Mouse (Mus musculus) ZHBTc4 (cell line): ENCODE measurements around the gene Slc22a14.

Source experiments
- DNase-seq: peaks from one replicate; pipeline ENCODE4 v3.0.0-alpha.2; 2011; ENCODE audit warnings: low read depth, low spot score

The Slc22a14 gene

DNA sequence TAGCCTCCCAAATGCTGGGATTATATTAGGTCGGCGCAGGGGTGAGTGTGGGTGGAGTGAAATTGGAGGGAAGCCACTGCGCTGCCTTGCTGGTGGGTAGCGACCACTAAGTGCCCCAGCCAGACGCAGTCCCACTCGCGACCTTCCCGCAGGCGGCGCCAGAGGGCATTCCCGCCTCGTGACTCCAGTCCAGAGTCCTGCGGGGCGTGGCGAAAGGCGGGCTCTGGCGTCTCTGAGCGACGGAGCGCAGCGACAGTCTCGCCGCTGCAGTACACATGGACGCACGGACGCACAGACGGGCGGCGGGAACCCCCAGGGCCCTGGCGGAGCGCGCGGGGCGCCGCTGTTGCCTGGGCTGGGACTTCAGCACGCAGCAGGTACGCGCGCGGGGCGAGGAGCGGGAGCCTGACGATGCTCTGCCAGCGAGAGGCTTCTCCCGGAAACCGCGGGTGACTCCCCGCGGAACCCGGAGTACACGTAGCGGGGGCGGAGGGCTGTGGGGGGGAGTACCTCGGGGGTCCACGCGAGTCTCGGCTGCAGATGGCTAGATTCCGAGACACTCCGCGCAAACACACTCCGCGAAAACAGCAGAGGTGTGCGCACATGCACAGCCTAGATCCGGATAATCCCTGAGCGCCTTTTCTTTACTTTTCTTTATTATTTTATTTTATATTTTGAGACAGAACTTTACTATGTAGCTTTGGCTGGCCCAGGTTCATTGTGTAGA is 7.9 kb downstream of the Slc22a14 start, which contains the start of gene Xylb:
Gene Xylb, plus strand, starts transcription at position 51 of the 727 bp plus-strand sequence.
- peak; percentile 98 for DNase-seq

DNA sequence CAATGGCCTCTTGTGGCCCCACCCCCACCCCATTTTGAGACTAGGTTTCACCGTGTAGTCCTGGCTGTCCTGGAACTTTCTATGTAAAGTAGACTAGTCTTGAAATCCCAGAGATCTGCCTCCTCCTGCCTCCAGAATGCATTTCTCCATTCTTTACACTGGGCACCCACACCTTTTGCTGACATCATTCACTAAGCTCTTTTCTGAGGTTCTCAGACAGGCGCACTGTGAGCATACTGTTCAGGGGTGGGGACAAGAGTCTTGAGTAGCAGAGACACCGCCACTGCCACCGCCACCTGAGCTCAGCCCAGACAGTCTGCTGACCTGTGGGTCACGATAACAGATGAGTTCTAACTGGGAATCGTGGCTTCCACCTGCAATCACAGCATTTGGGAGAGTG is 9.4 kb downstream of the Slc22a14 start:
- DNase-seq = peak; percentile 43

DNA sequence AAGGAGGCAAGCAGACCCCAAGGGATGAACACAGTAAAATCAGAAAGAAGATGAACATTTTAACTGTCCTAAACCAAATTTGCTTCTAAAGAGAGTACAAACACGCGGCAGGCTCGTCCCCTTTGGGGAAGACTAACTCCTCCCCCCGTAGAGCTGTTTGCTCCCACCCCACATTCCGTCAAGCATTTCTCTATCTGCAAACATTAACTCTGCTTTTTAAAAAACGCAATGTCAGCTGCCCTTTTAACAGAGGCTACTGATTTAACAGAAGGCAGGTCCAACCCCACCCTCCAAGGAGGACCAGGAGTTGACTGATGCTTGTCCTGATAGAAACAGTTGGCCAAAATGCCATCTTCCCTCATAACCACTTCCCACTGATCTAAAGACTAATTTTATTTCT is 11.4 kb downstream of the Slc22a14 start:
- DNase-seq = no peak

DNA sequence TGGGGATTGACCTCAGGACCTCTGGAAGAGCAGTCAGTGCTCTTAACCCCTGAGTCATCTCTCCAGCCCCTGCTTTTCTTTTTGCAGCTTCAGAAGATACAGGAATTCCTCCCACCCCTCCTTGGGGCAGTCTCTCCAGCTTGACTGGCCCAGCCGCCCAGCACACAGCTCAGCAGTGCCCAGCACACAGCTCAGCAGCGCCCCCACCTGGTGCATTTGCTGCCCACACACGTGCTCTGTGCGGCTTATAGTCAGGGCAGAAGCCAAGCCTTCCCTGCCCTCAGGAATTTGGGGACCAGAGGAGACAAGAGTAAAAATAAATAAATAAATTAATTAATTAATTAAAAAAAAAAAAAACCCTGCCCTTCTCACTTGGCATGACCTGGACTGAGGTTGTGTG is 13.3 kb downstream of the Slc22a14 start:
- DNase-seq = peak; percentile 89

DNA sequence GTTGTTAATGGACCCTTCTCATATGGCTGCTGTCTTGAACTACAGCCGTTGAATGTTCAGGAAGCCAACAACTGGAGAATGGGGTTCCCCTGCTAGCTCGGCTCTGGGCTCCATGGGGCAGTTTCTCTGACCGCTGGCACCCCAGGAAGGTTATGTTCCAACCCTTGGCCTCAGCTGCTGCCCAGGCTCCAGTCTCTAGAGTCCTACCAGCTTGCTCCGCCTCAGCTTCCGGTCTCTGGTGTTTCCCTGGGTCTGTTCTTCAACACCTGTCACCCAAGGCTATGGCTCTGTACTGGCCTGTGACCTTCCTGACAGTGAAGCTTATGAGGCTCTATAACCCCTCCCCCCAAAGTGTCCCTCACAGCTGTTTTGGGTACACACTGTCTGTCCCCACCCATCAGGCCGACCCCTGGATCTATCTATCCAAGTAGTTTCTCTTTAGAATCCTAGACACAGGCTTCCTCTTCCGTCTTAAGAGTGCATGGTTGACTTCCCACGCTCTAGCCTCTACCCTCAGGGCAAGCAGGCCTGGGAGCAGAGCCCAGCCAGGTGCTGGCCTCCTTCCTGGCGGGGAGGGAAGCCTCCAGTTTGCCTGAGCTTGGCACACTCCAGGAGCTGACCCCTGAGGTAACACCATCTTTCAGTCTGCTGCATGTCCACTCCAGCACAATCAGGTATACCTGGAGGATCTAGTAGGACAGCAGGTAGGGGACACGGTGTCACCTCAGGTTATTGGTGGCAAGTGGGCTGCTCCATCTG is 14.2 kb downstream of the Slc22a14 start:
- DNase-seq = no peak

DNA sequence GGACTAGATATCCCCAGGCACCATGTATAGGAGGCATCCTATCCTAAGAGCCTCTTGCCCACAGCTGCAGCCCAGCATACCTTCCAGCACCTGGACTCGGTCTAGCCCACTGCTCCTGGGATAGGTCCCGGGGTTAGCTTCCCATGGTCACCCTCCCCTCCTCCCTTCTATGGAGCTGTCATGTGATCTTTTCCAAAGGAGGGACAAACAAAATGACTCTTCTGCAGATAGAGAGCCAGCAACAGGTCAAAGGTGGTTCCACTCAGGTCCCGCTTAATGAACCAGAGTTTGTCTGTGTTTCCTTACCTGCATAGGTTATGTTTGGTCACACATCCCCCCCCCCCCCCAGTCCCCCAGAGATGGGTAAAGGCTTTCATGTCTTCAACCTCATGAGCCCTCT is 14.8 kb downstream of the Slc22a14 start:
- no peak for DNase-seq

DNA sequence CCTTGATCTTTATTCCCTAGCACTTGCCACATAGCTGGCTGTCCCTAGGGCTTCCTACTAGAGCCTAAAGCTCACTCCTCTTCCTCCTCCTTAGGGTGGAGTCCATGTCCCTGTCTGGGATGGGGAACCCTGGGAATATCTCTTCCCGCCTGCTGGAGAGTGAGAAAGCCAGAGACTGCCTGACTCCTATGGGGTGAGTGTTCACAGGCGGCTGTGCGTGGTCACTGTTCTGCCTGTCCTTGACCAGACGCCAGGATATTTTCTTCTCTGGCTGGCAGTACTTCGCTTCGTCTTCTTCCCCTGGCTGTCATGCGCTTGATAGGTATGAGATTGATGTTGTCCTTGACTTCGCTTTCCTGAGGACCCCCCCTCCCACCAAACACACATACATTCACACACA is 19.0 kb downstream of the Slc22a14 start:
- no peak for DNase-seq

DNA sequence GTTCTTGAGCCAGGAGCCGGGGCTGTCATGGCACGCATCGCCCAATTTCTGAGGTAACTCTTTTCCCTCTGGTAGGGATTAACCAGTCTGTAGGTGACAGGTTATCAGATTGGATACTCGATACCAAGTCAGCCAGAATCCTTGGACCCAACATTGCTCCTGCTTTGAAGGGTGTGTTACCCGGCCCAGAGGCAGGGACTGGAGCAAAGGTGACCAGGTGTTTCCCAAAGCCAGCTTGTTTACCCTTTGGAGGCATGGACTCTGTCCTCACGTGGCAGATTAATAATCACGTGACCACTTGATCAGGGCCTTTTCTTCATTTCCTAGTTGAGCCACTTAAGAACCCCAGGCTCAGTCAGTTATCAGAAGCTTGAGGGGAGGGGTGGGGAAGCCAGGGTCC is 22.6 kb downstream of the Slc22a14 start:
- DNase-seq = no peak

DNA sequence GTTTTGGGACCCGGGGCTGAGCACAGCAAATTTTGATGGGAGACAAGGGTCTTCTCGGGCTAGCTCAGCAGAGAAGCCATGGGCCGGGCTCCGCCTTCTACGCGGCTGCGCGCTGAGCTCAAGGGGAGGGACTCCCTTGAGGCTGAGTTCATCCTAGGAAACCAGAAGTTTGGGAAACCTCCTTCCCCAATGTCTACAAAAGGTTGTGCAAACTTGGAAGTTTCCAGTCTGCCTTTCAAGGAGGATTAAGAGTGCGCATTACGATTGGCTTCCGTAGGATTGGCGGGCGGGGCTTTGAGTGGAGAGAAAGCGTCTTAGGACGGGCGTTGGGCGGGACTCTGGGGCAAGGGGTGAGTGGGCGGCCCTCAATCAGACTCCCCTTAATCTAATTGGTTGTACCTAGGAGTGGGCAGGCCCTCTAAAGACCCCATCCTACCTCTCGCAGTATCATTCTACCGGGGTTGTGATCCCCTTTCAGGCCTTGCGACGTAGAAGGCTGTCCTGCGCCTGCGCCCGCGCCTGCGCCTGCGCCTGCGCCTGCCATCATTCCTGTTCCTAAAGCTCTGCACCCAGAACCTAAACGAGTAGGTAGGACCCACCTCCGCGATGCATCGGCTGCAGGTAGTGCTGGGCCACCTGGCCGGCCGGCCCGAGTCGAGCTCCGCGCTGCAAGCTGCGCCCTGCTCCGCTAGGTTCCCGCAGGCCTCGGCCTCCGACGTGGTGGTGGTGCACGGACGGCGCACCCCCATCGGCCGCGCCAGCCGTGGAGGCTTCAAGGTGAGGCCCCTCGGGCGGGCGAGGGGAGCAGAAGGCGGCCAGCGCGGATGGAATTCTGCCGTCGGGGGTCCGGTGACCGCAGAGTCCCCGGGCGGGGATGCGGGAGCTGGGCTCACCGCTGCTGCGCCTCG is 24.2 kb downstream of the Slc22a14 start, which contains the start of gene Myd88:
Gene Myd88, minus strand, starts transcription at position 503 of the 908 bp plus-strand sequence.
- peak; percentile 100 for DNase-seq

DNA sequence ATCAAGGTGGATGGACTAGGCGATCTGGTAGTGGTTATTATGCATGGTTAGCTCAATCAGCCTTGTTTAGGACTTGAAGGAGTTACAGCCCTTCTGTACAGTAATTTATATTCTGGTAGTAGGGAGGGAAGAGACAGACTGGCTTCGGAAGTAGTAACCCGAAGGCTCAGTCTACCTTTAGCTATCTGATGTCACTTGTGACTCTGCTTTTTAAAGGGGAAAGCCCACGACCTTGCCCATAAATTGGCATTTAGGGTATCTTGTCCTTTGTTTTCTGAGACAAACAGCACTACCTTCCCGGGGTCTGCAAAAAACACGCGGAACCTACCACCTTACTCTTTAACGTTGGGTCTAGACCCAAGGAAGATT is 25.2 kb downstream of the Slc22a14 start:
- DNase-seq = no peak

DNA sequence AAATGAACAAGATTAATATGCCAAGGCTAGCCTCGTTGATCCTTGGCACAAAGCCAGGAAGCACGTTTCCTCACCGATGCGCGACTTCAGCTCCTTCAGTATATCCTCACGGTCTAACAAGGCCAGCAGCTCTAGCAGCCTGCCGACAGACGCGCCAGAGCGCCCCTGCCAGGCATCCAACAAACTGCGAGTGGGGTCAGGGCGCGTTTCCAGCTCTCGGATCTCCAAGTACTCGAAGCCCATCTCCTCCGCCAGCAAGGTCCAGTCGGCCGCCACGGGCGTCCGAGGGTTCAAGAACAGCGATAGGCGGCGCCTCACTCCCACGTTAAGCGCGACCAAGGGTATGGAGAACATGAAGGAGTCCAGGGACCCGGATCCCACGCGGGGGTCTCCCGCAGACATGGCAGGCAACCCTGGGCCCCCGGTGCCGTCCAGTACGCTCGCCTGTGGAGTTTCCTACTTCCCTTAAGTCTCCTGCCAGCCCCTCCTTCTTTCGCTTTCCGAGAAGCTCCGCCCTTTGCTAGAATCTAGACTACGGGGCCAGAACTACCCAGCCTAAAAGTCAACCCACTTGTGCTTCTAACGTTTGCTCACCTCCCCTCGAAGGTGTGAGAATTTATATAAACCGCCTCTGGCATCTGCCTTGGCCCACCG is 25.7 kb downstream of the Slc22a14 start, which contains the start of gene Acaa1a:
Gene Acaa1a, plus strand, starts transcription at position 119 of the 654 bp plus-strand sequence.
- peak; percentile 66 for DNase-seq

DNA sequence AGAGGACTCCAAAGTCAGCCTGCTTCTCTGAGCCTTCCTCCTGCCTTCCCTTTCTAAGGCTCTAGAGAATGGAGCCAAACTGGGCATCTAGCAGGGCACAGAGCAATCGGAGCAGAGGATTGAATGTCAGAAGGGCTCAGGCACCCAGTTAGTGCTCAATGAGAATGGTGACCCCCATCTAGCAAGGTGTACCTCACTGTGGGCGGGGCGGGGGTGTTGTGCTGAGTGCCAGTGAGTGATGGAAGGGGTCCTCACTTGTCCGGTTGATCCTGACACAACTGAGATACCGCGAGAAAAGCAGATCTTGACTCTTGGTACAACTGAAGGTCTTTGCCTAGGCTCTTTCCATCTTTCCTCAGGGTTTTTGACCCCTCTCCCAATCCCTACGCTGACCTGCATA is 26.2 kb downstream of the Slc22a14 start:
- no peak for DNase-seq

DNA sequence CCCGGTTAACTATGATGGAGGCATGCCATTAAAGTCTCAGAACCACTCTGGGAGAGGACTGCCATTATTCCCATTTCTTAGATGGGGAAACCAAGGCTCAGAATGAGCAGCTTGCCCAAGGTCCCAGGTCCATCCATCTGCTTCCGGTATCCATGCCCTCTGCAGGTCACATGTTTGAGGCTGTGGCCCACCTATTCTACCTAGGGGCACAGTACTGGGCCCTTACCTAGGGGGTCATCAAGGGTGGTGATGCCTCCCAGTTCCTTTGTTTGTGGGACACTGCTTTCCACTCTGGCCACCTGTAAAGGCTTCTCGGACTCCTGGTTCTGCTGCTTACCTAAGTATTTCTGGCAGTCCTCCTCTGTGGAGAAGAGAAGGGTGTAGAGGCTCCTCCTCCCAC is 27.0 kb downstream of the Slc22a14 start:
- DNase-seq = no peak

DNA sequence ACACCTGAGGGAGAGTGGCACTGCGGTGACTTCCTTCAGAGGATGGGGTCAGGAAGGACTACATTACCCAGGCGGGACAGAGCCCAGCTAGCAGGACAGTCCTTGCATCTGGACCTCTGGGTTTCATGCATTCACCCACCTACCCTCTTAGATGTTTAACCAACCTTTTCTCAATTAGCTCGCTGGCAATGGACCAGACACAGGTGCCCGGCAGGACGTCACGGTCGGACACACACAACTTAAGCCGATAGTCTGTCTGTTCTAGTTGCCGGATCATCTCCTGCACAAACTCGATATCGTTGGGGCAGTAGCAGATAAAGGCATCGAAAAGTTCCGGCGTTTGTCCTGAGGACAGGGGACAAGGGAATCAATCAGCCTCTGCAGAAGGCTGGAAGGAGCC is 27.5 kb downstream of the Slc22a14 start:
- no peak for DNase-seq

DNA sequence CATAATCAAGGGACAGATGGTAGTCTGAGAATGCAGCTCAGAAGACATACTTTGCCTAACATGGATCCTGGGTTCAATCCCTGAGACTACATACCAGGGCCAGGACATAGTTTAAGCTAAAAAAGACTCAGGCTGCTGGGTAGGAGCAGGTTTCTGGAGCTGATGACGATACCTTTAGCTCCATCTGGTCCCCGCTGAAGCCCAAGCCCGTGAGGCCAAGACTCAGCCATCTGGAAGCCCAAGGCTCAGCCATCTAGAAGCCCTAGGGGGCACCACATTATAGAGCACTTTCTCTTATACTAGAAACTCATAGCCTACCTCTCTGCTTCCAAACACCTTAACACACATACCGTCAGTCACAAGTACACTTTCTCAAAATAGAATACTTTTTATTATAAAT is 29.8 kb downstream of the Slc22a14 start:
- no peak for DNase-seq

DNA sequence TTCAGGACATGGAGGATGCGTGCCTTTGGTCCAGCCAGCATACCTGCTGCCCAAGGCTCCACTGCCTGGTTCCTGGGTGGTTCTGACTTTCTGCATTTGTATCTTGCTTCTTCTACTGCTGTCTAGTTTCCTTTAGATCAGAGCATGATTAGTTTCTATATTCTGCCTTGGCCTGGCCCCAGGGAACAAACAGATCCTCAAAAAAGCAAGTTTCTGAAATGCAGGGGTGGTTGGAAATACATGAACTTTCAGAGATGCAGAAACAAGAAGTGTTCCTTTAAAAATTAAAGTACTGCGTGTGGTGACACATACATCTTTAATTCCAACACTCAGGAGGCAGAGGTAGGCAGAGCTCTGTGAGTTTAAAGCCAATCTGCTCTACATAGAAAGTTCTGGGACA is 30.5 kb downstream of the Slc22a14 start:
- DNase-seq = no peak

DNA sequence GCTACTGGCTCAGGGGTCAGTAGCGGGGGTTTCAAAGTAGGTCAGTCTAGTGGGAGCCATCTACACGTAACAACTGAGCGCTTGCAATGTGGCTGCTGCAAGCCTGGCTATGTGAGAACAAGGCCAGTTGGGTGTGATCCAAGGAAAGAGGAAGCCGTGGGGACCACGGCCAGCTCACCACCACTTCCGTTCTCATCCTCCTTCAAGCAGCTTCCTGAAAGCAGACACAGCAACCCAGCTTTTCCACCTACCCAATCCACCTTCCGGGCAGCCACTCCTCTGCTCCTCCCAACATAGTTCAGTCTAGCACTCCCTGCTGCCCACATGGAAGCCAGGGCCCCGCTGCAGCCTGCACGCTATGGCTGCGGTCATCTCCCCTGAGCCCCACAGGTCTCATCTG is 31.0 kb downstream of the Slc22a14 start:
- DNase-seq = peak; percentile 46

DNA sequence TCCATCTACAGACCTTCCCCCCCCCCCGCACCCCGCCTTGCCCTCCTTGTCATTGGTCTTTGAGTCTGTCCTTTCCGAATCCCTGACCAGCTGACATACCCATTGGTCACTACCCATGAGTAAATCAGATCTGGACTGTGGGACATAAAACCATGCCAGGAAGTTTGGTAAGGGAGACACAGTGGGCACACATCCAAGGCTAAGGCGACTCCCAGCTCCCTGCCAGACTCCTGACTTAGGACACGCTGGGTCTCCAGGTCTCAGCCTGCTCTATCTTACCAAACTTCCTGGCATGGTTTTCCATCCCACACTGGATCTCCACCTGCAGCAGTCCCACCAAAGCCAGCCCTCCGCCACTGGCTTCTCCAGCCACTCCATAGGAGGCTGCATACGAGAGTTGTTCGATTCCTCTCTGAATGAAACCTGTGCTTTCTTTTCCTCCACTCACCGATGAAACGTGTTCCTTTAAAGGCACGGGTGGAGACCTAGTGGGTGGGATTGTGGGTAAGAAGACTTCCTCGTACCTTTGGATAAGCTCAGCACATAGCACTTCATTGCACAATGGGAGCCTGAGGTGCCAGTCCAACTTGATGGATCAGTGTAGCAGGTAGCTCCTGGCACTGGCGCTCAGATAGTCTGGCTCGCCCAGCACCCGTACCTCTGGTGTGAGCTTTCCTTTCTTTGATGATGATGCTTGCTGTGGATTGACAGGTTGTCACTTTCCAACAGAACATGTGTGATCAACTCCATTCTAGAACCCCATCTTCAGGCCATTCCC is 35.0 kb downstream of the Slc22a14 start:
- no peak for DNase-seq

DNA sequence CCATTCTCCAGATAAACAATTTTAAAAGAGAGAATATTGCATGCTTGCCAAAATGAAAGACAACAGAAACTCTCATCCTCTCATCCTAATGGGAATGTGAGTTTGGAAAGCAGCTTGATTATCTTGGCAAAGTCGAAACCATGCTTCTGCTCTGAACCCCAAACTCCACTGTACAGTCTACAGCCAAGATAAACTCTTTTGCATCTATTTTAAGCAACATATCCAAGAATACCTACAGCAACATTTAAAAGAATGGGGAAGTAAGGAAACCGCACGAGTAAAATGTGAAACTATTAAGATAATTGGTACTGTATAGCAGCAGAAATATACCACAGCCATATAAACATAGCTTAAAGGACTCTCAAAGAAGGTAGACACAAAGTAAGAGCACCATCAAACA is 36.9 kb downstream of the Slc22a14 start:
- DNase-seq = no peak

DNA sequence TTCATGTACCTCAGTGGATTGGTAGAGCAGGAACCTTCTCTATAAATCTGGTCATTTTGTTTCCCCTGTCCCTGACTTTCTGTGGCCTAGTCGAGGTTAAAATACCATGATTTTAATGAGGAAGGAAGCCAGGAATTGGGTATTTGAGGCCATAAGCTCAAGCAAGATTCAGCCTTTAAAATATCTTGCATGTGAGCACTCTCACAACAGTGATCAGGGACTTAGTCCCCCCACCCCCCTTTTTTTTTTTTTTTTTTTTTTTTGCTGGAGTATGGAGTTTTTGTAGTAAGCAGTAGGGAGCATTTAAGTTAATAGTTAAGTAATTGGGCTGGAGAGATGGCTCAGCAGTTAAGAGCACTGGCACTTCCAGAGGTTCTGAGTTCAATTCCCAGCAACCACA is 41.2 kb downstream of the Slc22a14 start:
- no peak for DNase-seq

DNA sequence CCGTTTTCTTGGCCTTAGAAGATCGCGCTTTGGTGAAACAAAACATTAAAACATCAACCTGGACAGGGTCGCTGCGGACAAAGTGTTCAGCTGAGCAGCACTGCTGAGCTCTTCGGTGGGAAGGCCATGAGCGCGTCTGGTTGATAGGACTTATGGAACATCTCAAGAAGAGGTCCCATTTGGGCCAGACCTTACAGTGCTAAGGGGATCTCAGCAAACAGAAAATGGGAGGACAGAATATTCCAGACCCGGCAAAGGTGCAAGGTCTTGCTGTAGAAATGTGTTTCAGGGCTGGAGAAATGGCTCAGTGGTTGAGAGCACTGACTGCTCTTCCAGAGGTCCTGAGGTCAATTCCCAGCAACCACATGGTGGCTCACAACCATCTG is 42.1 kb downstream of the Slc22a14 start:
- no peak for DNase-seq
